Mouse (Mus musculus) urinary bladder, adult 18-20 months (tissue): ENCODE data around the gene Scgb1c1.

Experiments used
- DNase-seq, 2 experiments: peaks; one replicate each; pipeline ENCODE4 v3.0.0; 2022; ENCODE audit warnings: low spot score in 2 of 2, mixed read lengths in 2 of 2

Gene Scgb1c1

DNA sequence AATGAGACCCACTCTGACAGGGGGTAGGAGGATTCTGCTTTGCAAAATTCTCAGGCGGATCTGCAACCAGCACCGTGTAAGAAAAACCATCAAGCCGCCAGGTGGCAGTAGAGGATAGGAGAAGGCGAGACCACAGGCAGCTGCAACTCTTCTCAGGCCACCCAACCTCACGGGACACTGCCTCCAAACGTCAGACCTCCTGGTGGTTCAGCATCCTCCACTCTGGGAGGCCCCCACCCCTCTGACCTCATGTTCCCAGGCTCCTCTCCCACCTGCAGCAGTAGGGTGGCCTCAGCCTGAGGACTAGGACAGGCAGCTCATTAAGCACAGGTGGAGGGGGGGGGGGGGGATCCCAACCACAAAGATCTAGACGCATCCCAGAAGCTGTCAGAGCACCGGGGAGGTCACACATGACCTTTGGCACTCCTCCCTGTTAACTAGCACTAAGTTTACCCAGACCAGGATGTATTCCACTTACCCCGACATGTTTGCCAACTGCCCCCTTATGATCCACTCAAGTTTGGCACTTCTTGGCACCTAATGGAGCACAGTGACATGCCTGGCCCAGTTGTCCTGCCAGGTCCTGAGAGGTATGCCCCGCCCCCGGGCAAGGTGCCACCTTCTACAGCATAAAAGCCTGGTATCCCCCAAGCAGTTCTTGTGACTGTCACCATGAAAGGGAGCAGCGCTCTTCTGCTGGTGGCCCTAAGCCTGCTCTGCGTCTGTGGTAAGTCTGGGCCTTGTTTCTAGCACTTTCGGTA lies at the start of gene Scgb1c1:
Scgb1c1 (plus strand) TSS at position 643 of the 761 bp plus-strand sequence.
- DNase-seq, result peak; percentile 75 to 88

DNA sequence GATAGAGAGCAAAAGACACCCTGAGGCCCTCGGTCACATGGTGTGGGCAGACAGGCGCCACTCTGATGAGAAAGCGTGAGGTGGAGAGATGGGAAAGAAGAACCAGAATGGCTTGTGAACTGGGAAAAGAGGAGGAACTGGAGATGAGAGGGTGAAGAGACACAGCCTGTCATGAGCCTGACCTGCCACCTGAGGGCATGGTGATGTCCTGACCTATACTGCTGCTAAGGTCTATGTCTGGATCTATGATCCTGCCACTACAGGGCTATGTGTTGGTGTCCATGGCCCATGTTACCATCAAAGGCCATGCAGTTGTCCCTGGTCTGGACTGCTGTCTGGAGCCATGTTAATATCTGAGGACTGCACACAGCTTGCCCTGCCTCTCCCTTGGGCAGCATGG lies 47.7 kb upstream of the Scgb1c1 start:
- no peak for DNase-seq

DNA sequence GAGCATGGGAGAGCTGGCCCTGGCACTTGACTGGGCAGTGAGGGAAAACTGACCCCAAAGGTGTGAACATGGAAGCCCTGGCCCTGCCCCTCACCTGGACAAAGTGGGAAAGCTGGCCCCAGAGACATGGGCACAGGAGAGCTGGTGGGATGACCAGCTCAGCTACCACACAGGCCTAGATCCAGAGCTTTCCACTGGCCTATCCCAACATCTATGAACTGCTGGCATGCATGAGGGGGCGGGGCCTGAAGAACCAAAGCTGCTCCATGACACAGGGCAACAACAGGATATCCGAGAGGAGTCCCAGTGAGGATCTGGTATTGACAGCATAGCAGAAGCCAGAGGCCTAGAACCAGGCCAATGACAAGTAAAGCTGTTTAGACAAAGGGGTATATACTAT lies 47.1 kb upstream of the Scgb1c1 start:
- no peak for DNase-seq

DNA sequence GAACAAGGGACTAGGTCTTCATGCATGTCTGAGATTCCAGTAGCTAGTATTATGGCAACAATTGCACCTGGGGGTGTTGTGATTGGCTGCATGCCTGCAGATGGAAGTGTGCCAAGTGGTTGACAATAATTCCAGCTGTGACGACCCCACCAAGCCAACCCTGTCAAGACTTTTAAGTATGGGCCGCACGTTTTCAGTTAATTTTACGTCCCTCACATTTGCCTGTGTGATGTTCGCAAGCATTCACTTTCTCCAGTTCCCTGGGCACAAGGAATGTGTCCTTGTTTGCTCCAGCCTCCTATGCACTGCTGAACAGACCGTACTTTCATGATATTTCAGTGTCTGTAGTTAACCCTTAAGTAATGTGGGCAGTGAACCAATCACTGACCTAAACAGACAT lies 42.7 kb upstream of the Scgb1c1 start:
- no peak for DNase-seq

DNA sequence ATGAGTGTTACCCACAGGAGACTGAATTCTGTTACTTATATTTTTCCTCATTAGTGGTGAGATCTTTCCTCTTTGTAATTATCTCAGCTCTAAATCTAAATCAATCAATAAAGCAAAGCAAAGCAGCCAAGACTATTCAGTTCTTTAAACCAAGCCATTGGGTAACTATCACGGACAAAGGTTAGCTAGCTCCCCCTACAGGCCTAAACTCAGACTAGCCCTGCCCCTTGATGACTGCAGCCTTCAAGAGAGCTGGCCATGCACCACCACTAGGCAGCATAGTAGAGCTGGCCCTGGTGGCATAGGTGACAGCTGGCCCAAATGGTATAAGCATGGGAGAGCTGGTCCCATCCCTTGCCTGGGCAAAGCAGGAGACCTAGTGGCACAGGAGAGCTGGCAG lies 39.6 kb upstream of the Scgb1c1 start:
- DNase-seq, result peak in 1 of 2 experiments; percentile 11

DNA sequence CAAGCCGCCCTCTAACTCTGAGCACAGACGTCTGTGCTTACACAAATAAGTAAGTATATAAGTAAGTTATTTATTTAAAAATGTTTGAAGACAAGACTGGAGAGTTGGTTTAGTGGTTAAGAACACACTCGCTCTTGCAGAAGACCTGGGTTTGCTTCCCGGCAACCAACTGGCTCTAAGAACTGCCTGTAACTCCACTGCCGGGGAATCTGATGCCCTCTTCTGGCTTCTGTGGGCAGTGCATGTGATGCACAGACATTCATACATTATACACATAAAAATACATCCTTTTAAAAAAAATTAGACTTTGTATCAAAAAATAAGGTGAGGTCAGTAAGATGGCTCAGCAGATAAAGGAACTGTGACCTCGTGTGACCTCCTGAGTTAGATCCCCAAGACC lies 34.9 kb upstream of the Scgb1c1 start:
- DNase-seq, result no peak

DNA sequence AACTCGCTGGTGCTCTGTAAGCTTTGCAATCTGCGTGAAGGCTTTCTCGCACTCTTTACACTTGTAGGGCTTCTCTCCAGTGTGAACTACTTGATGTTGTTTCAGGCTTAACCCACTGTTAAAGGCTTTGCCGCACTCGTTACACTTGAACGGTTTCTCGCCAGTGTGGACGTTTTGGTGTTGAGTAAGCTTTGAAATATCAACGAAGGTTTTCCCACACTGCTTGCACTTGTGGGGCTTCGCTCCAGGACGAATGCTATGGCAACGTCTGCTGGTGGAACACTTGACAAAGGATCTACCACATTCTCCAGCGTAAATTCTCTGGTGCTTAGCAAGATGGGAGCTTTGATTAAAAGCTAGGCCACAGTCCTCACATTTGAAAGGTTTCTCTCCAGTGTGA lies 33.6 kb upstream of the Scgb1c1 start:
- DNase-seq, result no peak

DNA sequence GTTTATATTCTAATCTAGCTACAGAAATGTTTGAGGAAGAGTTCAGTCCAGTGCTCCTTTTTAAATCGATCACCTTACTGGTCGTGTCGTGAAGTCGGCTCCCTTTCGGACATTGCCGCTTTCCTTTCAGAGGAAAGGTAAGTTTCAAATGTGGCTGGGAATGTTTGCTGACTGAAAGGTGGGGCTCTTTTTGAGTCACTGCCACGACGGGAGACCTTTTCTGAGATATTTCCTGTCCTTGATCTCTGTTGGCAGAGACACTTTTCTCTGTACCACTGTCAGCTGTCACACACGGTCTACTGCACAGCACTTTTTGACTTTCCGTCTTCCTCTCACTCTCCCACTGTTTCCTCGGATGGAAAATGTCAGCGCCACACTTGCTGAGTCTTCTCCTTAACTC lies 32.5 kb upstream of the Scgb1c1 start:
- no peak for DNase-seq

DNA sequence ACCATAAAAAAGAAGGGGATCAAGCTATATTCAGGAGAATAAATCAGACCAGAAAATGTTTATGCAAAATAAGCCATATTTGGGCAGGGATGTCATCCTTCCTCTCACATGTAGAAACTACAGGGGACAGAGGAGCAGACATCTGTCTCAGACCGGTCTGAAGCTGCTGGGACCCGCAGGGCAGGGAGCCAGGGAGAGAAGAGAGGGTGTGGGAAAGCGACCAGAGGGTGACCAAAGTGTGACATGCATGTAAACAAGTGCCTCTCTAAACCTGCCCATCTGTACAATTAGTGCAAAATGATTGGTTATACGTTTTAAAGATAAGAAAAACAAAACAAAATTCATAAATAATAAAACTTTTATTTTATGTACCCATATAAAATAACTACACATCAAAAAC lies 25.2 kb upstream of the Scgb1c1 start:
- no peak for DNase-seq

DNA sequence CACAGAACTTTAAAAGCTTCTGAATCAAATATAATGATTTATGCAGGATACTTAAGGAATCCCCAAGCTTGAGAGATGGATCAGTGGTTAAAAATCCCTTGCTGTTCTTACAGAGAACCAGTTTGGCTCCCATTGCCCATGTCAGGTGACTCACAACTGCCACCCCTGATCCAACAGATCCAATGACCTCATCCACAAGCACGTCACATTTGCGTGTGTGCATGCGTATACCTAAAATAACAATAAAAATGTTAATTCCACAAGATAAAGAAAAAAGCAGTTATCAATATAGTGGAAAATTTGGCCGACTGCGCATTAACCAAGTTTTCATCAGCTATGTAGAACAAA lies 24.1 kb upstream of the Scgb1c1 start:
- DNase-seq, result no peak

DNA sequence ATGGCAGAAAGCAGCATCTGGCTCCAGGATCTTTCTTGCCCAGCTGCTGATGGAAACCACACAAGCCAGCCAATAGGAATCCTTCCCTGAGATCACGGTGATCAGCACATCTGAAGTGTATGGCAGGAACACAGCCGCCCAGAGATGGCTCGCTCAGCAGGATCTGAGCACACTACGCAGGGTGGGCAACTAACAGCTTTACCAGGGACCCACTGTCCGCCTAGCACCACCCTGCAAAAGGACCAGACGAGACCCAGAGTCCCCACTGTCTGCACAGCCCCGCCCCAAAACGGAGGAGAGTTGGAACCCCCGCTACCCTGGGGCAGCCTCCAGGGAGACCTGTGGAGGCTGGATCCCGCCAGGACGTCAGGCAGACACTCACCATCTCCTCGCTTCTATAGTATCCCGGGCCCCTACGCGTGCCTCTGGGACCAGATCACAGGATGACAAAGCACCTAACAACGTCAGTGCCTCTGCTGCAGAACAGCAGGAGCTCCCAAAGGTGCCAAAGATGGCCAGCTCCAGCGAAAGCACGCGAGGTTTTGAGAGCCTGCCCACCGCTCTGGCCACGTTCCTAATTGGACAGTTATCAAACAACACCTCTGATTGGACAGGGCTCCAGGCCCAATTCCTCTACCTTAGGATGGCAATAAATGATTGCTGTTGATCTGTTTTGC lies 23.6 kb upstream of the Scgb1c1 start, which contains the start of gene Zfp941:
Zfp941 (minus strand) TSS at position 526 of the 677 bp plus-strand sequence.
- DNase-seq, result no peak

DNA sequence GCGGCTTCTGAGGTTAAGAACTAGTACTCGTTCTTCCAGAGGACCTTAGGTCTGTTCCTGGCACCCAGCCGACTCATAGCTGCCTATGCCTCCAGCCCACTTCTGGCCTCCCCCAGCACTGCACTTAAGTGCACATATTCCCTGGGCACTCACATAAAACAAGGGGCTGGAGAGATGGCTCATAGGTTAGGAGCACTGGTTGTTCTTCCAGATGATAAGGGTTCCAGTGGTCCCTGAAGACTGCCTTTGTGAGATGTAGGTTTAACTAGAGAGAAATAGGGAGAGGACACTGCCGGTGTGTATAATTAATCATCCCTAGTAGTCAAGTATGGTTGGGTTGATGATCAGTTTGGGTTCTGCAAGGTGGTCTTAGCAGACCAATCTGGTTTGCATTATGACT lies 22.6 kb upstream of the Scgb1c1 start:
- no peak for DNase-seq

DNA sequence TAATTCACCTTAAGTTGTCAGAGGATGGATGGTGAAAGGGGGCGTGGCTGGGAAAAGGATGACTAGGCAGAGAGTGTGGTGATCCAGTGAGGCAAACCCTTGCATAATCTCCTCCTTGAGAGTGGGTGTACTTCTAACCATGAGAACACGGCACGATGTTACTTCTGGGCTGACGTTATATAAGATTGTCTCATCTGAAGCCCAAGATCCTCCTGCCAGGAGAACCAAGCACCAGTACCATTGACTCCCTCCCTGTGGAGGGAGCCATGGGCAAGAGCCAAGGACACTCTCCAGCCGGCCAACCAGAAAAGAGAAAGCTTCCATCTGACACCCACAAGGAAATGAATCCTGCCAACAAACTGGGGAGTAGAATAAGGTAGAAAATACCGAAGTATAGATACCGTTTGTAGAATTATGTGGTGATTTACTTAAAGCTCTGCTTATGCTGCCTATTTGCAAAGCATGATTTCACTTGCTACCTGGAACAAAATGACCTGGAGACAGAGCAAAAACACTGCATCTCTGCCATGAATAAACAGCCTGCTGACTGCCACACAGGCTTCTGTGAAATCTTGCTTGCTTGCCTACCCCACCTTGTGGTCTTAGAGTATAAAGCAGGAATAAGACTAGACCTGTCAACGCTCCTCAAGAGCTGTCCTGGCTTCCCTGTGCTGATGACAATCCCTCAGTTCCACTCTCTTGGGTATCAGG lies 17.0 kb upstream of the Scgb1c1 start:
- DNase-seq, result no peak

DNA sequence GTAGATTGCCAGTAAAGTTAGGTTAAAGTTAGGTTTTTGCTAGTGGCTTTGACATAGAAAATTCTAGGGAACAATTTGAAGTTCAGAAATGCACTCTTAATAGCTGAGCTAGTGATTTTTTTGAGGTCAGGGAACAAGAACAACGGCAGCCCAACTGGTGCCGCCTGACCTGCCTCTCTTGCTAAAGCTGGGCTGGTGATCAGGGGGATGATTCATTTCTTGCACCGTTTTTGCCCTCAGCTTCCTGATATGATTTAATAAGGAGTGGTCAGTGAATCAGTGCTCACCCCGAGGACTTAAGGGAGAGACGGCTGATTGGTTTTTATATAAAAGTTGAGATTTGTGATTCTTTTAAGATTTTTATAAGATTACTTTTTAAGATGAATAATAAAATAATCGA lies 13.9 kb upstream of the Scgb1c1 start:
- DNase-seq, result peak in 1 of 2 experiments; percentile 42

DNA sequence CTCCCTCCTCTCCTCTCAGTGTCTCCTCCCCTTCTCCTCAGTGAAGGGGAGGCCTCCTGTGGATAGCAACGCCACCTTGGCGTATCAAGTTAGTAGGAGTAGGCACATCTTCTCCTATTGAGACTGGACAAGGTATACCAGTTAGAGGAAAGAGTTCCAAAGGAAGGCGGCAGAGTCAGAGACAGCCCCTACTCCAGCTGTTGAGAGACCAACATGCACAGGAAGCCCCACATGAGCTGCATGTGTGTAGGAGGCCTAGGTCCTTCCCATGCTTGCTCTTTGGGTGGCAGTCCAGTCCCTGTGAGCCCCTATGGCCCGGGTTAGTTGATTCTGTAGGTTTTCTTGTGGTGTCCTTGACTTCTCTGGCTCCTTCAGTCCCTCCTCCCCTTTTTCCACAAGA lies 12.0 kb upstream of the Scgb1c1 start:
- DNase-seq, result no peak

DNA sequence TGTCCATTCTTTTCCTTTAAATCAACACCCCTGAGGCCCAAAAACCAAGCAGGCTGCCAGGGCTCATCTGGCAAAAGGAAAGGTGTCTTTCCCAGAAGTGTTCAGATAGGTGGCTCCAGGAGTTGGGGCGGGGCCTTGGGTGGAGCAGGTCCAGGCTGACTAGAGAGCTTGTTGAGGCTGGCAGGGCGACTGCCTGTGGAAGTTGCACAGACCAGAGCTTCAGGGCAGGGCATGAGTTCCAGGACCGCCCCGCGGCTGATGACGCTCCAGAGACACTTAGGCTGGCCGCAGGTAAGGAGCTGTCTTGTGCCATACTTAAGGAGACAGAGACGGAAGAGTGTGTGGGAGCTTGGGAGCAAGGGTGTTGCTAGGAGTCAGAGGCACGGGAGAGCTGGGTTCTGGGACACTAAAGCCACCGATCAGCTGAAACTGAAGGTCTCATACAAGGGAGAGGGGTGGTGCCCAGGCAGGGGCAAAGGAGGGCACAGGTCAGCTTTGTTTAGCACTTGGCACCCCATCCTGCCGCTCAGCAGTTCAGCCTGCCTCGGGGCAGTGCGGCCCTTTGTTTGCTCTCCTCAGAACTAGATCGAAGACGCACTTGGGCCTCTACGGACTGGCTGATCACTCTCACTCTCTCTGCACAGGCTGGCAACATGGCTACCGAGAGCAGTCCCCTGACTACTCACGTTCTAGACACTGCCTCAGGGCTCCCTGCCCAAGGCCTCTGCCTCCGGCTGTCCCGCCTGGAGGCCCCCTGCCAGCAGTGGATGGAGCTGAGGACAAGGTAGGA lies 10.2 kb upstream of the Scgb1c1 start, which contains the start of gene Urah:
Urah (plus strand) TSS at position 51 of the 790 bp plus-strand sequence.
- DNase-seq, result peak; percentile 68 to 73

DNA sequence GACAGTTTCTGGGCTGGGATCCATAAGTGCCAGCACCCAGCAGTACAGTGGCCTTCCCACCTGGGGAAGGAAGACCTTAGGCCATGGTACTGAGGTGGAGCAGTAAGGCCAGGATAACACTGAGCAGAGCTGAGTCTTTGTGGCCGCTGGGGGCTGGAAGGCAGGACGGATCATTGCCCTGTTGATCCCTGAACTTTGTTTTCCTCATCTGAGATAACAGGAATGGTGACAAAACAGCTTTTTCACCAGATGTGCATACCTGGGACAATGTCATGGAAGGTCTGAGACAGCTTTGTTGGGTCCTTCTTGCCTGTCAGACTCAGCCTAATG lies 9.6 kb upstream of the Scgb1c1 start:
- DNase-seq, result no peak

DNA sequence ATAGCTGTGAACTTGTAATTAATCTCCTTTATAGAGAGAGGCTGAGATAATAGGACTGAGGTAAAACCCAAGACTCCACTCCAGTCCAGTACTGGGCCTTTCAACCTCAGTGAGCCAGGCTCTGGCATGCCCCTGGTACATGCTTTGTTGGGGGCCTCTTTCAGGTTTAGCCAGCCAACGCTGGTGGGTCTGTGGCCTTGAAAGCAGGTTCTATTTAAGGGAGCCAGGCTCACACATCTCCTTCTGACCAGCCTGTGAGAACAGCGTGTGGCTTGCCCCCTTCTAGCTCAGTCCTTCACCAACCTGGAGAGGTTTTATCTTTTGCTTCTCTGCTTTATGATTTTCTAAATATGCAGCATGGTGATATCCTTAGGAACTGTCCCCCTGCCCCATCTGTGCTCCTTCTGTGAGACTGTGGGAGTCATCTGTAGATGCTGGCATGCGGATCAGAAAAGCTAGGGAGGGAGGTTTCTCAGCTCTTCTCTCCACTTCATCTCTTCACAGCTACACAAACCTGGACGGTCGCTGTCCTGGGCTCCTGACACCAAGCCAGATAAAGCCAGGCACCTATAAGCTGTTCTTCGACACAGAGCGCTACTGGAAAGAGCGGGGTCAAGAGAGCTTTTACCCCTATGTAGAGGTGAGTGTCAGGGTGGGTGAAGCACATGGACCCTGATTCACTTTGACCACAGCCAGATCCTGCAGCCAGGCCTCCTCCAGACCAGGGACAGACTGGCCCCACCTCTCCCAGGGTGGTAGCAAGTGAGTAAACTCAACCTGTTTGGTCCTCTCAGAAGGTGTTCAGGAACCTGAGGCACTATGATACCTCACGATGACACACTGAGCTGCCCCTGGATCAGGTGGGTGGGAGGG lies 8.9 kb upstream of the Scgb1c1 start:
- no peak for DNase-seq

DNA sequence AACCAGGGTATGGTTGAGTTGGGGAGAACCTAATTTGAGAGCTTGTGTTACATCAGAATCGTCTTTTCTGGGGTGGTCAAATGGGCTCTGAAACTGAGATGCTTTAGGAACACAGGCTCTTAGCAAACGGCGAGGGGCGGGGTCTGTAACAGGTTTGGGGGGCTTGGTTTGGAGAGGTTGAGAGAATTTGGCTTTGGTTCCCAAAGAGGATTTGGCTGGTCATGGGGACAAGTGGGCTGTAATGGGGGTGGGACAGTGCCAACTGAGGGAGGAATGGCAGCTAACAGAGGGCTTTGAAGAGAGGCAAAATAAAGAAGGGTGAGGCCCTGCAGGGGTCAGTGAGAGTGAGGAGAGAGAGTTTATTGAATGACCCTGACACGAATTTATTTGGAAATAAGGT lies 5.8 kb upstream of the Scgb1c1 start:
- no peak for DNase-seq

DNA sequence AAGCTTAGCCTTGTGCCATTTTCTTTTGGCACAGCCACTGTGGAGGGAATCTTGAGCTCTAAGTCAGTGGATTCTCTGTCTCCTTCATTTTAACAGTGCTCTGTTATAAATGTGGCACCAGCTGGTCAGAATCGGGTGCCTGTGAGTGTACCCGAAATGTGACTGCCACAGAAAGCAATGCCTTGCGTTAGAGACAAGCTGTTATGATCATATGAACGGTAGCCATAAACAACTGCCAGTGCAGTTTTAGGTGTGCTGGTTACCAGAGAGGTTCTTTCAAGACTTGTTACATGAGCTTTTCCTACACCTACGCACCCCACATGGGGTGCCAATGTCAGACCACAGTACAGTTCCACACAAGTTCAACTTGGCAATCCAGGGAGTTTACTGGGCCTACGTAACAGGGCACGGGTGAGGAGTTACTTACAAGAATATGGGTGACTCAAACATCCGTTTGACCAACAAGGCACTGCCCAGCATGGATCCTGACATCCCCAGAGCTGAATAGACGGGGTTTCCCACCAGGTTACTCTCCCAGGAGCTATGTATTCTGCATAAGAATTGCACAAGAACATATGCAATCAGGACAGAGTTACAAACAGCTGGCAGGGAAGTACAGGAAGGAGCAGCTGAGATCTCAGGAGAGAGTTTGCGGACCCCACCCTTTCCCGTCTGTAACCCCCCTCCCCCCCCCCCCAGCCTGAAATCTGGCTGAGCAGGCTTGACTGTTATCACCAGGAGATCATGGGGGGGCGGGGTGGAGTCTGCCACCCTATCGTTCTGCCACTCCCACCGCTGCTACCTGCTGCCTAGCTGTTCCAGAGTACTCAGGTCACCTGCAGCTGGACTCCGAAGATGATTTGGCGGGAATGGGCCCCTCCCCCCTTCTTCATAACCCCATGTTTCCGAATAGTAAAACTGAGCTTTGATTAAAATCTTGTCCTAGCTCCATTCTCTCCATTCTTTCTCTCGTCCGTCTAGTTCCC lies 4.3 kb upstream of the Scgb1c1 start:
- no peak for DNase-seq
